Mouse (Mus musculus): ENCODE measurements around the gene Antxr2.

Antxr2 gene

DNA sequence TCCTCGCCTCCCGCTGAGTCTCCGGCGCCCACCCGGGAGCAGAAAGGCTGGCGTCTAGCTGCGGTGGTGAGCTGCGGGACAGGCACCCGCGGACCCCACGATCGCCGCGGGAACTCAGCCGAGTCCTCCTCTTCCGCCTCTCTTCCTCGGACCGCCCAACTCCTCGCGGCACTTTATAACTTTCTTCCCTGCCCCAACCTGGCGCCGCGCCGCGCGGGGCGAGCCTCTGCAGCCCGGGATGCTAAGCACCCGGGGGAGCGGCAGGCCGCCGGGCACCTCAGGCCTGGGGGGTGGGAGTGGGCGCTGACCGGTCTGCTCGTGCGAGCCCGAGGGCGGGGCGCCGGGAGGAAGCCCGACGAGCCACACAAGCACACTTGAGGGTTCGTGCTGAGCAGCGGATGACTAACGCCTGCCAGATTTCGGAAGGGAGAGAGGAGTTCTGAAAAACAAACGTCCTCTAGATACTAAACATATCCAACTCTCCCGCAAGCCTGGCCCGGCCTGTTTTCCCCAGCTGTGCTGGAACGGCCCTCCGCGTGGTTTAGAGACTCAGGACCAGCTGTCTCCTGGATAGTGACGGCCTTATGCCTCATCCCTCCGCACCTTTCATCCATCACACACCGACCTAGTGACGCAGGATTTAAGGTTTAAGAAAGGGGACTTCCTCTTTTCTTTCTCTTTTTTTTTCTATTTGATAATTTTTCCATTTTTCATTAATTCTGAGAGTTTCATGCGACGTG, at the start of gene Antxr2:
TSS of gene Antxr2 (minus strand) at position 142 of the 740 bp plus-strand sequence.
- DNase-seq (ENCODE audit: low read depth) = no peak

DNA sequence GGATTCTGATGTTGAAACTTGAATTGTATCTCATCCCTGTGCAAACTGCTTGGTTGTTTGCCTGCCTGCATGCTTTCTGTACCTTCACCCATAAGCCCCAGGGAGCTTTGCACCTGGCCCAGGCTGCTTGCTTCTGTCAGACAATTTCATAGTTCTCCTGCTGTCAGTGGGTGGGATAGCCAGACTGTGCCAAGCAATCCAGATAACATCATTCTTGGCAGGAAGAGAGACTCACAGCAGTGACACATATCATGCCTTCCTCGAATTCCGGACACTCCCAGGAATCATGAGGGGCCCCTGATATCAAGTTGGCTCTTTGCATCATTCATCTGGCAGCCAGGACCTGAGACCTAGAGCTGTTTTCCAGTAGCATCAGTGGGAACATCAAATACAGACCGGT, 45.8 kb upstream of the Antxr2 start:
- no peak for DNase-seq (ENCODE audit: low read depth)

DNA sequence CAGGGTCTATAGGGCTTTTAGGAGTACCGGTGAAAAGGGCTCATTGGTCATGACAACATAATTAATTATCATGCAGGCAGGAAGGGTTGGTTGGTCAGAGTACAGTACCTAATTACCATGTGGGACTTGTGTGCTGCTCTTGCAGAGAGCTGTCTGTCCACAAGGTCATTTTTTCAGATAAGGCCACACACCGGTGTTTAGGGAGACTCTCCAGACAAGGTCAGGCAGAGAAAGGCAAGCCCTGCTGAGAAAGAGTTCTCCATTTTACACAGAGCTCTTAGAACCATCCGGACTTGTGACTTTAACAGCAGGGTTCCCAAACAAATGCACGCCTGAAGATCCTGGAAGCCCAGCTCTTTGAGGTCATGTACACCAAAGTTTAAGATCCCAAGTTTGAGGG, 38.3 kb upstream of the Antxr2 start:
- DNase-seq (ENCODE audit: low read depth) = no peak

DNA sequence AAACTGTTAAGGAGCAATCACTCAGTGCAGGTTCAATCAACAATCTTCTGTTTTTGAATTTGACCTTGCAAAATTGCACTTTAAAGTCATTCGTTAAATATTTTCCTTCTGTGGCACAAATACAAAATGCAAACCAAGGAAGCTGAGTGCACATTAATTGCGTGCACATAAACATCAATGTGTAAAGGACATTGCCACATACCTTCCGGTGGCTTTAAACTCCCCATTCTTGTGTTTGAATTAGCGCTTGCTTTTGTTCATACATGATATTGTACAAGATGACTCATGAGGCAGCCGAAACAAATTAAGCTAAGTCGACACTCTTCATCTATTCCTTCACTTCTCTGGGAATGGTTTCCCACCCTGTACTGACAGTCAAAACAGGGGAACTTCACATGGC, 24.4 kb upstream of the Antxr2 start:
- DNase-seq (ENCODE audit: low read depth) = no peak

DNA sequence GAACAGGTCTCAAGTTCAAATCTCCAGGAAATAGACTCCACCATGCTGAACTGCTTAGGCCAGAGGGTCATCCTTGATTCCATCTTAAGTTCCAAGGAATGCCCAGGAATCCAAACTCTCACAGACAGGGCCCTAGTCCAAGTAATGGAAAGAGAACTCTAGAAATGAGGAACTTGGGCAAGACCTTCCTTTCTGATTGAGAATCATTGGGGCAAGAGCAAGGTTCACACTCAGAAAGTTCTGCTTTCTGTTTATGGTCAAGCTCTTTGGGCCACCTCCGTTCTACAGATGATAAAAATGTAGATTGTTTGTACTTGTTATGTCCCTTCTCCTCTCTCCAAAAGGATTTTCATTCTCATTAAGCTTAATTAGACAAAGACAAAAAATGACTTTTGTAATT, 24.0 kb upstream of the Antxr2 start:
- no peak for DNase-seq (ENCODE audit: low read depth)

DNA sequence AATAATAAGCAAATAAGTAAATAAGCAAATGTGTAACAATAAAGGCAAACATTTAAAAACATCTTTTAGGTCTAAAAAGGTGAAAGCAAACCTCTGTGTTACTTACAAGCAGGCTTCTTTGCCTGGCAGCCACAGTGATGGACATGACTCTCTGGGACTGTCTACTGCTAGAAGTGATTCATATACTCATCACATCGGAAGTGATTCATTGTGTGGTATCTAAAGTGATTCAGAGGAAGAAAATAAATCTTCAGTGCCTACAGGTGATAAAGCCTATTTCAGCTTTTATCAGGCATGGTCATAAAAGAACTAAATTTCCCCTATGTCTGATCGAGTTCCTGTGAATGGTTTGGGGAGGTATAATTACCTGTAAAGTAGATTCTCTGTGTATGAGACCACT, 4.1 kb upstream of the Antxr2 start:
- no peak for DNase-seq (ENCODE audit: low read depth)

DNA sequence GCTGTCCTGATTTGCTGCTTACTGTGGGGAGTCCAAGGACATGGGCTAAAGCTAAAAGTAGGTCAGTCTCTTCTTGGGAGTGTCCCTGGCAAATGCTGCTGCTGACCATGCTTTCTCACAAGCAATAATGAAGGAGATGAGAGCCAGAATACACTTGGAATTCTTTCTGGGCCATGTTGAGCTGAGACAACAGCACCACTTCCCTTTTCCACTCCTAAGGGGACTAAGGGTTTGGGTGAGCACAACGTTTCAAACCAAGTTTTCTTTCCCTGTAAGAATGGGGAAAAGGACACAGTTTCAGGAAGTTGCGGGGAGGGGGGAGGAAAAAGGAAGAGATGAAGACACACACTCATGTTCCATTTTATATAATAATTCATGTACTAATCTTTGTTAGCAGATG, 3.4 kb upstream of the Antxr2 start:
- no peak for DNase-seq (ENCODE audit: low read depth)

DNA sequence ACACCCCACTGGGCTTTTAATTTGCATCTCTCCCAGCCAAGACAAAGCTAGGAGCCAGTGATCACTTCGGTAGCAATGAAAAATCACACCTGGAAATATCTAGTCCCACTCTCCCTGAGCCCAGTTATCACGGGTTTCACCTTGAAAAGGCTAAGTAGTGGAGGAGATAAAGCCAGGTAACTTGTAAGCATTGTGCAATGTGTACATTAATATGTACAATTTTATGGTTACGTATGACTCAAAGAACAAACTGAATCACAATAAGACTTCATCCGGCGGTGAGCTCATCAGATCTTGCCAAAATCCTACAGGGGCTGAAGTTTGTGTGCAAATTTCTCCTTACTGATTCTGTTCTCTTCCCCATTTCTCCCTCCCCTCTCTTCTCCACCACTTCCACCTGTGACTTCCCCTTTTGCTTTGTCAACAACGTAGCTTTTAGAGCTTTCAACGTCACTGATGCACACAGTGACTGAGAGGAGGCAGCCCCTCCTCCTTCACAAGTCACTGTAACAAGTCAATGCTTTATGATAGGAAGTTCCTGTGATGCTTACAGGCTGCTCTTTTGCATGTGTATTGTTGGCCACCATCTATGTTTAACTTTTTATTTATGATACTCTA, 2.1 kb upstream of the Antxr2 start:
- DNase-seq (ENCODE audit: low read depth) = no peak

DNA sequence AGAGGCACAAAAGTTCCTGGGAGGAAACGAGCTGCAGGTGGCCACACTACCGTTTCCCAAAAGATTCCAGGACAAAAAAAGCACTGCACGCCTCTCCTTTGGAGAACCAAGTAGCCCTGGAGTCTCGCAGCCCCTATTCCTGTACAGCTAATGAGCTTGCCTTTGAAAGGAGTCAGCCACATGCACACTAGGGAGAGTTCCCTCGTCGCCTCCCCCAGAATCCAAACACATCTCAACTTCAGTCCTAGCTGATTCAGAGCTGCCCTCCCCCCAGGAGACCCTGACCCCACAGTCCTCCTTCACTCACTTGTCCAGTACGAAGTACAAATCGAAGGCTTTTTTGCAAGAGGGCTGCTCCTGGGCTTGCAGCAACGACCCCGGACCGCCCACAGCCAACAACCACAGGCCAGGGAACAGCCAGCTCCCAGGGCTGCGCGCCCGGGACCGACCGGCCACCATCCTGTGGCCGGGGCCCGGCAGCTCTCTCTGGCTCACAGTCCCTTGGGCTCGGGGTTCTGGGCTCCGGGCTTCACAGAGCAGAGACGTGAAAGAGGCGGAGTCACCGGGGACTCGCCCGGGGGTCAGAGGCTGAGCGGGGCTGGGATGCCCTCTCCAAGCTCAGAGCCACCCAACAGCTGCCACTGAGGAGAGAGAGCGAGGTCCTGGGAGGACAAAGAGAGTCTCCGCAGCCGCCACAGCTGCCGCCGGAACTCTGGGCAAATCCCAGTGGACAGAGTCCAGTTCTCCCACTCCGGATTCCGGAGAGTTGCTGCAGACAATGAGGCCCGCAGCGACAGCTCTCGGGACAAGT, 547 bp downstream of the Antxr2 start:
- DNase-seq (ENCODE audit: low read depth) = no peak

DNA sequence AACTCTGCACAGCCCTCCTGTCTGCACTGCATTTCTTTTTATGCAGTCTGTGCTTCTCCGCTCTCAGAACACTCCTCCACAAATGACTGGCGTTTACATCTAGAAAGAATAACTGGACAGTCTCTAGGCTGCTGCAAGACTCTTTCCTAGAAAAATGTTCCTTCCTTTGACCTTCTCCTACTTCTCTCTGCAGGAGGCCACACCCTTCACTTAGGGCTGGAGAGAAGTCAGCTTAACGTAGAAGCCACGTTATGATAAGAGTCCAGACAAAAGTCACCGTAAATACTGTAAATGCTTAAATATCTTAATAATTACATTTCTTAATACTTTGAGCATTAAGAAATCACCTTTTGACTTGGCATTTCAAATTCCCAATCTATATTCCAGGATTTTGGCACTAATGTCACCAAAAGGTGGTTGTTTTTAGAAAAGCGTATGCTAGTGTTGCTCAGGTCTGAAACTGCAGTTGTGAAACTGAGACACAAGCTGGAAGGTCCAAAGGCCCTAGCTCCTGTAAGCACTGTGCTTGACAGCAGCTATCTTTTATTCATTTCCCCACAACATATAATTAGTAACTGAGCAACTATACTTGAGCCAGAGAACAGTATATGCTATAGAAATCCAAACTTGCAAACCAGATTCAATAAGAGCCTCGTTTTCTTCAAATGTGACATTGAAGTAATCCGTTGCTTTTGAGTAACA, 3.0 kb downstream of the Antxr2 start:
- no peak for DNase-seq (ENCODE audit: low read depth)

DNA sequence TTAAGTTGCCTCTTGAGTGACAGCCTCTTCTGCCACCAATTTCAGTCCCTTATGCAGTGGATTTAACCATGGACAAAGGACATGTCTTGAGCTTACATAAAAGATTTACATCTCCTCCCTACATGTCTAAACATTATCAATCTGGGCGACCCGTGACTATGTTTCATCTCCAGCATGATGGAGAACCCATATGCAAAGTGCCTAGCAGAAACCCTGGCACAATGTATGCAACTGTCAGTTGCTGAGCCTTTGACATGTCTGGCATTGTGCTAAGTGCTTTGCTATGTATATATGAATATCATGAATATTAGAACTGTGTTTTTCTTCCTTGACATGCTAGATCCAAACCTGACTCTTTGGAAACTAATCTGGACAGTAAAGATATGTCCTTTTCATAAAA, 4.9 kb downstream of the Antxr2 start:
- no peak for DNase-seq (ENCODE audit: low read depth)

DNA sequence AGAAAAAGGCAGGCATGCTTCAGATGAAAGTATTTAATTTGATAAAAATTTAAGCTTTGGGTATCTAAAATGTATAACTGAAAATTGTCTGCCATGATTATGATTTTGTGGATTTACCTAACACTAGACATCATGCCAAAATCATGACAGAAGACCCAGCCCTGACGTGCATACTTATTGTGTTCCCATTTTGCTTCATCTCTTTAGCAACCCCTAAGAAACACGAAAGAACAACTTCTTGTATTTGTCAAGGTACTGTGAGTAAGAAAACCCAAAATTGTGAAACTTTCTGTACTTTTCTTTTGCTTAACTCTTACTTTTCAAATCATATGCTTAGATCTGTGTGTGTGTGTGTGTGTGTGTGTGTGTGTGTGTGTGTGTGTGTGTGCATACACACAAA, 6.3 kb downstream of the Antxr2 start:
- DNase-seq (ENCODE audit: low read depth) = no peak

DNA sequence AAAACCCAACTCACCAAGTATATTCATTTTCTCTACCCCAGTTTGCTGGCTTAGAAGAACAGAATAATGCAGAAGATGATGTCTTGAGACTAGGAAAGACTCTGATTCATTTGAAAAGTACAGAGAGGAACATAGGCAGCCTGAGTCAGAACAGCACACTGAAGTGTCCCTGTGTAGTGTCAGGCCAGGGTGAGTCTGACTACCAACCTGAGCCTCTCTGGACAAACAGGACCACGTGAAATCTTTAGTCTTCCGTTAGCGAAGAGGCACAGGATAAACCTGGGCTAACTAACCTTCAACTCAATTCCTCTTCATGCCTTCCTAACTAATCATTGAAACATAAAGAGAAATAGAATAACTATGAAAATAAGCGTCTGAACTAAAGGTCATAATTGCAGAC, 9.3 kb downstream of the Antxr2 start:
- DNase-seq (ENCODE audit: low read depth) = no peak

DNA sequence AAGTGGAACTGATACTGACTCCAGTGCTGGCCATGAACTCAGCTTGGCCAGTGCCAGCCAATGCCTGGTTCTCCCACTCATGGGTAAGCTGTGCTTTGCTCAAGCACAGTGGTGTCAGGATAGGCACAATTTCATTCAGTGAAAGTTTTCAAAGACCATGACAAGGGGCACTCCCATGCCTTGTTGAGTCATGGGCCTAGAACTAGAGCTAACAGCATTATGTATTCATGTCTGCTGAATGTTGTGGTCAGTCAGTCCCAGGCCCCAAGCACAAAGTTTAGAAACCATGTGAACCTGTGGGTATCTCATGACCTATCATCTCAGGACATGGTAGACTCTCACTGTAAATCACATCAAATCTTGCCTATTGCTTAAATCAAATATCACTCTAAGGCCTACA, 10.2 kb downstream of the Antxr2 start:
- no peak for DNase-seq (ENCODE audit: low read depth)

DNA sequence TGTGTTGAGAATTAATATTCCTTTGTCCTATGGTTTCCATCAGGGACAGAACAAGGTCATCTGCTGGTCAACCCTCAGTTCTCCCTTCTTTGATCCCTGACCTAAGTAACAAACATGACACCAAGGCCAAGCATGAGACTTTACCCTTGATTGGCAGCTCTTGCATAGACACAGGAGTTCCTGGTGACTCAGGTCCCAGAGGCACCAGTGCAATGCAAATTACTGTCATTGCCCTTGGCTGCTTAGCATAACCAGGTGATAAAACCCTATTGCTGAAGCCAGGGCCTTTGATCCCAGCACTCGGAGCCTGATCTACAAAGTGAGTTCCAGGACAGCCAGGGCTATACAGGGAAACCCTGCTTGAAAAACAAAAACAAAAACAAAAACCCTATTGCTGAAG, 11.4 kb downstream of the Antxr2 start:
- DNase-seq (ENCODE audit: low read depth) = no peak

DNA sequence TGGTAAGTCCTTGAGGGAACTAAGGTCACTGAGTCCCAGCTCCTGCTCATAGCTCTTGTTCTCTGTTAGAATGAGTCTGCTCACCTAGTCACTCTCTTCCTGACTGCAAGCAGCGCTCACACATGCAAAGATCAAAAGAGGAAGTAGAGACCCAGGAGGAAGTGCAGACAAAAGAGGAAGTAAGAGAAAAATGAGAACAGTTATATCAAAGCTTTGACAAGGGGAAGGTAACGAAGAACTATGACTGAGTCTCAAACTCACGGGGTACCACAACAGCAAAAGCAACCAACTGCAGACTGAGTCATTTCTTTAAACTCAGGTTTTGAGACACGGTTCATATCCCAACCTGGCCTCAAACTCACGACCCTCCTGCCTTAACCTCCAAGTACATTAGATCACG, 12.7 kb downstream of the Antxr2 start:
- no peak for DNase-seq (ENCODE audit: low read depth)

DNA sequence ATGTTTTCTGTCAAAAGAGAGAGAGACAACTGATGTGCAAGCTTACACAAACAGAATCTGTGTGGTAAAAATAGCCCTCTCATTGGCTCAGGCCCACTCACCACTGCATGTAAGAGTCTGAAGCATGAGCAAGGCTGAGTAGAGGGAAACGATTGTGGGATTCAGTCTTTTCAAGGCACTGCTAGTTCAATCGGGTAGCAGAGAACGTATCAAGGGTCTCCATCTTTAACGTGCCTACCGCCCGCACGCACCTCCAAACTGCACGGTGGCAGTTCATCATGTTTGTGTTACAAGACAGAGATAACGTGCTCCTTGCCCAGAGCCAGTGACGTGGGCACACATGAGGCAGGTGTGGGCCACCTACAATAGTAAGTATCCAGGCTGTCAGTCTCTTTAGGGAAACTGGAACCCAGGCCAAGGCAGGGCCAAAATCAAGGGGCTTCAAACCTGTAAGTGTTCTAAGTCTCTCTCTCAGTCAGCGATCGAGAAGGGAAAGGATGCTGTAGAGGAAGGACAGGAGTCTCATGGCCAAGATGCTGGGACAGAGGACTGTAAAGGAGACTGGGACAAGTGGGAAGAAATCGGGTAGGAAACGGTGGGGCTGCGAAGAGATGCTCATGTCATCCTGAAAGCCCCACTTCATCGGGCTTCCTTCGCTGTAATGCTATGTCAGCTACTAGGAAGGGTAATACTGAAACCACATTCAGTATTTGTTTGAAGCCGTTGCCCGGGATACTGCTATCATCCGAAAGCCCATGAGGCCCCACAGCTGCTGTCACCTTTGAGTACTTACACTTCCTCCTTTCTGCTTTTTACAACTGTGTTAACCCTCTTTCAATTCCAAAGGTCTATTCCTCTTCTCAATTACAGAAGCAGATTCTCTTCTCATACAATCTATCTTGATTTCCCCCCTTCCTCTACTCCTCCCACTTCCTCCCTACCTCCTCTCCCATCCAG, 14.3 kb downstream of the Antxr2 start:
- DNase-seq (ENCODE audit: low read depth) = no peak

DNA sequence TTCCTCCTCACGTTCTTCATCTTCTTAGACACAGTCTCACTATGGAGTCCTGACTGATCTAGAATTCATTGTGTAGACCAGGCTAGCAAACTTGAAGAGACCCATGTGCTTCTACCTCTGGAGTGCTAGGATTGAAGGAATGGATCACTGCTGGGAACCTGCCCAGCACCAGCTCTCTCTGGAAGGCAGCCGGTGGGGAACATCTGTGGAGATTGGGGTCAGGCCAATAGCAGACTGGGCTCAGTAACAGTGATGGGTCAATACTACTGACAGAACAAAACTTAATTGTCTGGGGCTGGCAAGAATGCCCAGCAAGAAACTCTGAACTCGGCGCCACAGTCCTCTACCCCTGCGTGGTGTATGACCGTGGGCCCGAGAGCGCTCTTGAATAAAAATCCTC, 25.1 kb downstream of the Antxr2 start:
- no peak for DNase-seq (ENCODE audit: low read depth)

DNA sequence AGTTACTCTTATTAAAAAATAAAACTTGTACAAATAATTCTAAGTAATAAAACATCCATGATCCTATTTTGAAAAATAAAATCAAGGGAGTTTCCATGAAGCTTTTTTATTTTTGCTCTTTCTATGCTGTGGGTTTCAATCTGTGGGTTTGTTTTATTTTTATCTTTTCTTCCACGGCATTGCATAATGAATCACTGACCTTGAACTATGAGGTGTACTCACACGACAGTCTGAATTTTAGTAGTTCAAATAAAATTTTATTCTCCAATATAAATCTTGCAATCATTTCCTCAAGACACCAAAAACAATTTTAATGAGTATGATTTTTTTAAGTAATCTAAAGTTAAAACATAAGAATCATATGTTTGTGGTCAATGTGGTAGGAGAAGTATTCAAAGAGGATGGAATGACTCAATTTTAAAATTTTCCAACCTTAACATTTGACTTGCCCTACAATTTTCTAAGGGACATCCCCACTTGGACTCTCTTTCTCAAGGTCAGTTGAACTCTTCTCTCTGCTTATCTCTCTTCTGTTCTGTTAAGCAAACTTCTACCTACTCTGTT, 31.5 kb downstream of the Antxr2 start:
- DNase-seq (ENCODE audit: low read depth) = no peak

DNA sequence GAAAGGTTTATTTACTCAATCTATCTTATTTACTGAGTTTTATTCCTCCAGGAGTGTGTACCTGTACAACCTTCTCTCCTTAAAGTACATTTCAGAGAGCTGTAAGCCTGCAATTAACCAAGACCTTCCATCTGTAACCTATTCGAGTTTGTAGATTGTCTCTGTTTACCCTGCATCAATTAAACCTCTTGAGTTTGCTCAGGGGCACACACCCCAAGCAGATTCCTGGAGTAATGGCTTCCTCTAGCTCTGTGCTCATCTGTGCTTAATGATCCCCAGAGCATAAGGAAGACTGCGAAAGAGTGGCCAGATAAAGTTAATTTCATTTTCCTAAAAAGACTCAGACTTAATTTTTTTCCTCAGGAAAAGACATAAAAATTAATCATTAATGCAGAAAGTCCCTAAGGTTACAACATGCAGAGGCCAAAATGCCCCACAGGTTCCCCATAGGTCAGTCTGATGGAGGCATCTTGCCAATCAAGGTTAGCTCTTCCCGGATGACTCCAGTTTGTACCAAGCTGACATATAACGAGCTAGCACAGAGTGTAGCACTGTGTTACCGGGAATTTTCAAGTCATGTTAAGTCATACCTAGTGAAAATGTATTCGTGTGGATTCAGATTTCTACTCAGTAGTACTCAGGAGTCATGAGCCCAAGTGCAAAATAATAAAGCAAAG, 34.2 kb downstream of the Antxr2 start:
- DNase-seq (ENCODE audit: low read depth) = no peak

DNA sequence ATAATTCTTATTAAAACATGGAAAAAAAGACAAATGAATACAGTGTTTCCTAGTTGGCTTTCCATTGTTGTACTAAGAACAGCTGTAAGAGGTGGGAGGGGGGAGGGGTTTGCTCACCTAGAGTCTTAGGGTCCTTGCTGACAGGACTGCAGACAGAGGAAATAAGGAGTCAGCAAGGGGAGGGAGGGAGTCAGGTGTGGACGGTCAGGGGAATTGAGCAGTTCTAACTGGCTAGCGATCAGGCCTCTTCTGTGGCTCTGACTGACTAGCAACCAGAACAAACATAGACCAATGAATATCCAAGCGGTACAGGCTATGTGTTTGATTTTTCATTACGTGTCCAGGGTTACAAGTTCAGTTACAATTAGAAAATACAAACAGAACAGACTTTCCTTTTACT, 35.0 kb downstream of the Antxr2 start:
- DNase-seq (ENCODE audit: low read depth) = no peak

All from c-Kit-positive CD71-positive TER-119-negative erythroid progenitor cells, embryonic 14.5 days (primary cell).